Mouse (Mus musculus) brain, embryonic 14.5 days (tissue): ENCODE measurements at regions not wholly inside any gene's neighbourhood (a gene's known extent, or its start where the extent isn't known, plus 50 kb on each side); places are given as distances from the start of the nearest gene placed in this dataset.

Experiments
- DNase-seq: peaks from one replicate; pipeline ENCODE4 v3.0.0-alpha.2; 2011; ENCODE audit warnings: low read depth
- CTCF ChIP-seq: fragments of 200-500 bp; IDR thresholded peaks from 2 replicates; pipeline ENCODE4 v1.5.1; 2012; ENCODE audit warnings: inconsistent platforms, mild to moderate bottlenecking, moderate library complexity, borderline replicate concordance; ENCODE audit not compliant: insufficient read depth, insufficient read length; ENCODE audit errors: extremely low read depth
- POLR2A ChIP-seq: fragments of 200-500 bp; IDR thresholded peaks from 2 replicates; pipeline ENCODE4 v1.6.1; 2012; ENCODE audit warnings: mild to moderate bottlenecking, inconsistent platforms, borderline replicate concordance; ENCODE audit not compliant: poor library complexity, insufficient read depth, insufficient read length, severe bottlenecking; ENCODE audit errors: extremely low read depth

- DNase-seq = peak; percentile 1
- TF ChIP-seq CTCF (no peak), POLR2A (no peak)
Observed at GRCm38 (mm10) chr15:49812885-49813284, 4071.8 kb upstream of the Gm7489 start.

DNA sequence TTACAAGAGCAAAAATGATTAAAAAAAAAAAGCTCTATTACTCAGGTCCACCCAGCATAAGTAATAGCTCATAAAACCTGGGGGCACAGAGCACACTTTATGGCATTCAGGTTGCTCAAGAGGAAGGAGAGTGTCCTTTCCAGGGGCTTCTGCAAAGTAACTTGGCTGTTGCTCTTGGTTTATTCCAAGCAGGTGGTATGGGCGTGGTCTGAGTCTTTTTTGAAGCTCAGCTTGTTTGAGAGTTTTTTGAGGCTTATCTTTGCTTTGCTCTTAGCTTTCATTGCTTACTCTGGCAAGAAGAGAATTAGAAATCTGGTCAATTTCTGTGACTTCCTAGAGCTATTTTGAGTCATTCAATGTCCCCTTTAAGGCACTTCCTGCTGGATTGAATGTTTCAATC, 4024.4 kb upstream of the Gm7489 start:
- no peak for DNase-seq
- TF ChIP-seq CTCF = no peak
- TF ChIP-seq POLR2A = no peak

- TF ChIP-seq POLR2A (no peak), CTCF (no peak)
- DNase-seq = peak; percentile 63
Observed at GRCm38 (mm10) chr15:49874555-49874954, 4010.2 kb upstream of the Gm7489 start.

GRCm38 (mm10) chr15:49885947-49886346, 3998.8 kb upstream of the Gm7489 start:
- TF ChIP-seq POLR2A = no peak
- TF ChIP-seq CTCF = no peak

GRCm38 (mm10) chr15:49896045-49896444, 3988.7 kb upstream of the Gm7489 start:
- TF ChIP-seq CTCF (no peak), POLR2A (no peak)
- DNase-seq = peak; percentile 17

More at GRCm38 (mm10) chr15:49885947-49886346, 3998.8 kb upstream of the Gm7489 start:
- DNase-seq = peak; percentile 40

DNA sequence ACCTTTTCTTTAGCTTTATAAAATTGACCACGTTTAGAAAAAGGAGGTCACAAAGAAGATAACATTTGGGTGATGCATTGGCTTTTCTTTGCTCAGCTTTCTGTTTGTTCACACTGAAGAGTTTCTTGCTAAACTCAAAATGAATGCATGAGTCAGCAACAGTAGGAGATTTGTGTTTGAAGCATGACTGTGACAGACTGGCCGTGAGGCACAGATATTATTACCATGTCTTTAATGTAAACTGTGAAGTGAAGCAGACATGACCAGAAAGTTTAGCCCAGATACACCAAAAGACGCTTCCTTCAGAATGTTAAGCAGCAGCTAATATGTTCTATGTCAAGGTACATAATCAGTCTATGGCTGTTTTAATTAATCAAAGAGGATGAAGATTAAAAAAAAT, 3985.9 kb upstream of the Gm7489 start:
- no peak for TF ChIP-seq POLR2A
- no peak for TF ChIP-seq CTCF
- DNase-seq = peak; percentile 9

GRCm38 (mm10) chr15:49899782-49900181, 3984.9 kb upstream of the Gm7489 start:
- TF ChIP-seq POLR2A (no peak), CTCF (no peak)
- DNase-seq = no peak
